Mouse (Mus musculus) liver, adult 2 months (tissue): Measurements from ENCODE around the gene Rpl23. TPM values are rescaled to one million over a fixed set of nuclear protein-coding genes. Genes with fewer than 3 reads are reported as not detected.

Experiments
- DNase-seq: peaks from one replicate; pipeline ENCODE4 v3.0.0-alpha.2; 2011; ENCODE audit warnings: low read depth, low spot score; ENCODE audit errors: extremely low read depth
- H3K27ac ChIP-seq: fragments of 200-500 bp; replicated peaks from 2 replicates; pipeline ENCODE4 v1.5.1; 2012; ENCODE audit warnings: low read depth, mild to moderate bottlenecking, control low read depth, inconsistent platforms, low read length; ENCODE audit not compliant: insufficient read depth
- H3K27me3 ChIP-seq: fragments of 200-500 bp; 2 replicates; pipeline ENCODE4 v1.6.1; 2012; ENCODE audit warnings: mild to moderate bottlenecking, moderate library complexity, low read length, inconsistent platforms; ENCODE audit not compliant: control insufficient read depth, insufficient read depth
- H3K36me3 ChIP-seq: fragments of 200-500 bp; 2 replicates; pipeline ENCODE4 v1.6.1; 2012; ENCODE audit warnings: low read length, inconsistent platforms; ENCODE audit not compliant: control insufficient read depth, insufficient read depth
- H3K4me1 ChIP-seq: fragments of 200-500 bp; 2 replicates; pipeline ENCODE4 v1.6.1; 2011; ENCODE audit warnings: low read length; ENCODE audit not compliant: control insufficient read depth, insufficient read depth
- H3K4me3 ChIP-seq: fragments of 200-500 bp; 2 replicates; pipeline ENCODE4 v1.5.1; 2011; ENCODE audit warnings: low read depth, mild to moderate bottlenecking, control low read depth, low read length, moderate library complexity; ENCODE audit not compliant: insufficient read depth
- H3K79me2 ChIP-seq: fragments of 200-500 bp; 2 replicates; pipeline ENCODE4 v1.6.1; 2012; ENCODE audit warnings: inconsistent platforms, mild to moderate bottlenecking, low read length, moderate library complexity; ENCODE audit not compliant: control insufficient read depth, insufficient read depth
- H3K9ac ChIP-seq: fragments of 200-500 bp; 2 replicates; pipeline ENCODE4 v1.6.1; 2012; ENCODE audit warnings: low read depth, mild to moderate bottlenecking, control low read depth, inconsistent platforms, low read length
- CTCF ChIP-seq: fragments of 200-500 bp; IDR thresholded peaks from 2 replicates; pipeline ENCODE4 v1.5.1; 2011; ENCODE audit warnings: low read depth, low read length, control low read depth
- POLR2A ChIP-seq: fragments of 200-500 bp; IDR thresholded peaks from 2 replicates; pipeline ENCODE4 v1.6.1; 2011; ENCODE audit warnings: low read length, control low read depth; ENCODE audit not compliant: insufficient read depth; ENCODE audit errors: extremely low read depth
- WGBS: fragments of 180-500 bp; shearing (Covaris S2); methylation state at CpG from one replicate; pipeline ENCODE4 v1.1.7; 2018; 5-methylcytosine and 5-hydroxymethylcytosine counted together
- polyA plus RNA-seq: library from polyadenylated mRNA; depleted of rRNA; stranded (reverse); fragments of >200 nt; gene quantifications from 2 replicates; pipeline ENCODE4 v1.2.3, GENCODE M21; 2012
- total RNA-seq: library from RNA; depleted of rRNA; stranded (reverse); fragments of >200 nt; gene quantifications from 2 replicates; pipeline ENCODE4 v1.2.3, GENCODE M21; 2014

Rpl23 gene
- total and polyA plus RNA-seq, 2 experiments, result 68.5 to 283 TPM

- H3K79me2 ChIP-seq, result peaks cover 19% of the 10 kb centered on the region; the same call in 1 of the 2 replicates
- H3K9ac ChIP-seq, result peak overlapping the region; percentile 35
- peaks cover 64% of the 10 kb centered on the region for H3K4me1 ChIP-seq
- H3K27ac ChIP-seq, result peak overlapping the region; percentile 81
- WGBS, result 4% methylated on average over 4 of the region's 4 CpGs
- TF ChIP-seq CTCF (no peak), POLR2A (no peak)
- H3K36me3 ChIP-seq, result peaks cover 2% of the 10 kb centered on the region; the same call in 1 of the 2 replicates
- peak; percentile 76 for DNase-seq
- H3K4me3 ChIP-seq, result no peak overlapping the region
- H3K27me3 ChIP-seq, result no peaks in the 10 kb centered on the region
Observed at GRCm38 (mm10) chr11:97818571-97818970, 36.3 kb upstream of the Rpl23 start.

GRCm38 (mm10) chr11:97818003-97818402, 35.8 kb upstream of the Rpl23 start:
- H3K4me3 ChIP-seq, result no peak overlapping the region
- H3K9ac ChIP-seq, result 0 out of 2 replicates have a peak overlapping the region, but pooled peaks have one; percentile 2
- peaks cover 65% of the 10 kb centered on the region for H3K4me1 ChIP-seq
- 60% methylated on average over 6 of the region's 6 CpGs for WGBS
- peak overlapping the region; percentile 71 for H3K27ac ChIP-seq
- H3K79me2 ChIP-seq, result peaks cover 19% of the 10 kb centered on the region; the same call in 1 of the 2 replicates
- TF ChIP-seq POLR2A (no peak), CTCF (no peak)
- H3K27me3 ChIP-seq, result no peaks in the 10 kb centered on the region
- H3K36me3 ChIP-seq, result peaks cover 2% of the 10 kb centered on the region; the same call in 1 of the 2 replicates
- no peak for DNase-seq

- 7% methylated on average over 5 of the region's 5 CpGs for WGBS
- TF ChIP-seq POLR2A, result no peak
- TF ChIP-seq CTCF, result no peak
- peak overlapping the region; percentile 71 for H3K27ac ChIP-seq
- H3K9ac ChIP-seq, result no peak overlapping the region
- H3K36me3 ChIP-seq, result peaks cover 2% of the 10 kb centered on the region; the same call in 1 of the 2 replicates
- H3K4me1 ChIP-seq, result peaks cover 66% of the 10 kb centered on the region
- H3K79me2 ChIP-seq, result peaks cover 23% of the 10 kb centered on the region; the same call in 1 of the 2 replicates
- H3K27me3 ChIP-seq, result no peaks in the 10 kb centered on the region
- no peak overlapping the region for H3K4me3 ChIP-seq
- peak; percentile 84 for DNase-seq
Observed at GRCm38 (mm10) chr11:97817379-97817778, 35.1 kb upstream of the Rpl23 start.

GRCm38 (mm10) chr11:97816916-97817315, 34.7 kb upstream of the Rpl23 start:
- peak overlapping the region; percentile 47 for H3K27ac ChIP-seq
- DNase-seq, result peak; percentile 66

GRCm38 (mm10) chr11:97816176-97816575, 33.9 kb upstream of the Rpl23 start:
- no peak for DNase-seq
- Histone ChIP-seq H3K4me1 (peaks cover 63% of the 10 kb centered on the region), H3K27me3 (no peaks in the 10 kb centered on the region), H3K79me2 (peaks cover 17% of the 10 kb centered on the region; the same call in 1 of the 2 replicates), H3K27ac (peak overlapping the region; percentile 47; the same call in 1 of the 2 replicates), H3K9ac (no peak overlapping the region), H3K4me3 (no peak overlapping the region), H3K36me3 (peaks cover 2% of the 10 kb centered on the region; the same call in 1 of the 2 replicates)
- no peak for TF ChIP-seq POLR2A
- 72% methylated on average over 5 of the region's 5 CpGs for WGBS

More at GRCm38 (mm10) chr11:97816916-97817315, 34.7 kb upstream of the Rpl23 start:
- Histone ChIP-seq H3K9ac (0 out of 2 replicates have a peak overlapping the region, but pooled peaks have one; percentile 1), H3K4me1 (peaks cover 67% of the 10 kb centered on the region), H3K36me3 (peaks cover 2% of the 10 kb centered on the region; the same call in 1 of the 2 replicates), H3K79me2 (peaks cover 24% of the 10 kb centered on the region; the same call in 1 of the 2 replicates), H3K4me3 (no peak overlapping the region), H3K27me3 (no peaks in the 10 kb centered on the region)
- 9% methylated on average over 9 of the region's 9 CpGs for WGBS
- TF ChIP-seq POLR2A, result no peak
- no peak for TF ChIP-seq CTCF

GRCm38 (mm10) chr11:97815736-97816135, 33.5 kb upstream of the Rpl23 start:
- H3K4me1 ChIP-seq, result peaks cover 64% of the 10 kb centered on the region
- no peak for DNase-seq
- H3K9ac ChIP-seq, result no peak overlapping the region
- peaks cover 17% of the 10 kb centered on the region; the same call in 1 of the 2 replicates for H3K79me2 ChIP-seq
- H3K27me3 ChIP-seq, result no peaks in the 10 kb centered on the region
- WGBS, result 84% methylated on average over 11 of the region's 11 CpGs
- no peak for TF ChIP-seq POLR2A
- no peak for TF ChIP-seq CTCF
- peaks cover 2% of the 10 kb centered on the region; the same call in 1 of the 2 replicates for H3K36me3 ChIP-seq
- 0 out of 2 replicates have a peak overlapping the region, but pooled peaks have one; percentile 47 for H3K27ac ChIP-seq
- no peak overlapping the region for H3K4me3 ChIP-seq
